Mouse (Mus musculus) lung, embryonic 16.5 days (tissue): Measurements from ENCODE around the gene Serpinf1. TPM values are rescaled to one million over a fixed set of nuclear protein-coding genes. Genes with fewer than 3 reads are reported as not detected.

Experiments
- ATAC-seq: fragments of 200-750 bp; cut with Nextera tagmentation; 2 replicates; pipeline ENCODE4 v1.8.0; 2017; ENCODE audit warnings: low read depth, mild to moderate bottlenecking, moderate library complexity
- H3K27ac ChIP-seq: fragments of 300-500 bp; sonication (generic); 2 replicates; pipeline ENCODE4 v1.5.1; 2014; ENCODE audit warnings: mild to moderate bottlenecking, control low read depth, low read length
- H3K27me3 ChIP-seq: fragments of 300-500 bp; sonication (generic); 2 replicates; pipeline ENCODE4 v1.6.1; 2014; ENCODE audit warnings: low read depth, low read length, mixed read lengths; ENCODE audit not compliant: control insufficient read depth, insufficient read depth
- H3K36me3 ChIP-seq: fragments of 300-500 bp; sonication (generic); 2 replicates; pipeline ENCODE4 v1.6.1; 2014; ENCODE audit warnings: low read length; ENCODE audit not compliant: control insufficient read depth, insufficient read depth
- H3K4me1 ChIP-seq: fragments of 300-500 bp; sonication (generic); replicated peaks from 2 replicates; pipeline ENCODE4 v1.6.1; 2014; ENCODE audit warnings: low read length, mixed read lengths; ENCODE audit not compliant: control insufficient read depth, insufficient read depth
- H3K4me2 ChIP-seq: fragments of 300-500 bp; sonication (generic); 2 replicates; pipeline ENCODE4 v1.6.1; 2014; ENCODE audit warnings: low read depth, low read length, control low read depth
- H3K4me3 ChIP-seq: fragments of 300-500 bp; sonication (generic); 2 replicates; pipeline ENCODE4 v1.5.1; 2014; ENCODE audit warnings: mild to moderate bottlenecking, low read length, control low read depth
- H3K9ac ChIP-seq: fragments of 300-500 bp; sonication (generic); 2 replicates; pipeline ENCODE4 v1.6.1; 2014; ENCODE audit warnings: low read length, control low read depth
- H3K9me3 ChIP-seq: fragments of 300-500 bp; sonication (generic); 2 replicates; pipeline ENCODE4 v1.6.1; 2016; ENCODE audit warnings: low read length; ENCODE audit not compliant: control insufficient read depth
- WGBS: fragments of 180-500 bp; shearing (Covaris S2); extraction: QIAGEN DNeasy Blood & Tissue Kit; methylation state at CpG from one replicate; pipeline ENCODE4 v1.1.7; 2014; 5-methylcytosine and 5-hydroxymethylcytosine counted together
- polyA plus RNA-seq: library from polyadenylated mRNA; unstranded; fragments of >200 nt; fragmentation: Nextera tagmentation; extraction: Ambion mirVana; gene quantifications from 2 replicates; pipeline ENCODE4 v1.2.1, GENCODE M21; 2015

Serpinf1 gene
- polyA plus RNA-seq, 1 experiment from 2014 or later: 61.3 TPM

DNA sequence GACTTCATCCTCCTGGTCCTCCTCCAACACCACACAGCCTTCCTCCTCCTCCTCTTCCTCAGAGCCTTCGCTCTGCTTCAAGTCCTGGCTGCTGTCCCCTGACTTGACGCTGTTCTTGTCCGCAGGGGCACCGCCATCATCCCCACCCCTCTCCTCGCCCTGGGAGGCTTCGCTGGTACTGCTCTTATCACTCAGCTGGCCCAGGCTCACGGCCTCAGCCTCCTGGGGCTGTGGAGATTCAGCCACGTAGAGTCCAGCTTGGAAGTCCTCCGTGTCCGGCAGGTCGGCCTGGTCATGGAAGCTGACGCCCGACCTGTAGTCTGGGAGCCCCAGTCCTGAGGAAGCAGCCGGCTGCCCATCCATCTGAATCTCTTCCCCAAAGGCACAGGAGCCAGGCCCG lies 28.4 kb upstream of the Serpinf1 start:
- Histone ChIP-seq H3K36me3 (peaks cover 5% of the 10 kb centered on the region; the same call in 1 of the 2 replicates), H3K27ac (no peak overlapping the region), H3K4me1 (peaks cover 16% of the 10 kb centered on the region), H3K9ac (no peak overlapping the region), H3K4me3 (no peak overlapping the region), H3K4me2 (no peak overlapping the region), H3K27me3 (no peaks in the 10 kb centered on the region), H3K9me3 (no peaks in the 10 kb centered on the region)
- WGBS: 82% methylated on average over 15 of the region's 15 CpGs
- ATAC-seq: no peak

DNA sequence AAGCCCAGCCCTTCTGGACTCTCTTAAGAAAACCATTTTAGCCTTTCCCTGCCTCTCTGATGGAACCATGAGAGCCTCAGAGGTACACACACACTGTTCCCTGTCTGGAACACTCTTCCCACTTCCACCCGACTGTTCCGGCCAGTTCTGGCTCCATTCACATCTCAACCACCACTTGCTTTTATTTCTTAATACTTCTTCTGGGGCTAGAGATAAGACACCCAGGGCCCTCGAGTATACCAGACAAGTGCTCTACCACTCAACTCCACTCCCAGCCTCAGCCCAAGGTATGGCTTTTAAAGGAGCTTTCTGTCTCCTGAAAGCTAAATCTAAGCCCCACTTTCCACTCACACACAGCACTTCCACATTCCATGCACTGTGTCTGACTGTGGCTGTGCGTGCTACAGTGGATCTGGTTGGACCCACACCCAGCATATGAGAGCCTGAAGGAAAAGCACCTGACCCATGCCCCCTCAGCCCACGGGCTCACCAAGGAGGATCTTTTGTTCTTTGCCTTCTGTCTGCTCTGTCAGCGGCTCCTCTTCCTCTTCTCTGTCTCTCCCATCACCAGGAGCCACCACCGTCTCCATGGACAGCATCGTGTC lies 27.9 kb upstream of the Serpinf1 start:
- H3K4me2 ChIP-seq: no peak overlapping the region
- H3K9me3 ChIP-seq: no peaks in the 10 kb centered on the region
- peaks cover 5% of the 10 kb centered on the region; the same call in 1 of the 2 replicates for H3K36me3 ChIP-seq
- H3K4me1 ChIP-seq: peaks cover 16% of the 10 kb centered on the region
- WGBS: 67% methylated on average over 8 of the region's 8 CpGs
- no peak overlapping the region for H3K9ac ChIP-seq
- H3K27me3 ChIP-seq: no peaks in the 10 kb centered on the region
- no peak overlapping the region for H3K4me3 ChIP-seq
- no peak; the same call in 1 of the 2 replicates for ATAC-seq
- H3K27ac ChIP-seq: no peak overlapping the region

DNA sequence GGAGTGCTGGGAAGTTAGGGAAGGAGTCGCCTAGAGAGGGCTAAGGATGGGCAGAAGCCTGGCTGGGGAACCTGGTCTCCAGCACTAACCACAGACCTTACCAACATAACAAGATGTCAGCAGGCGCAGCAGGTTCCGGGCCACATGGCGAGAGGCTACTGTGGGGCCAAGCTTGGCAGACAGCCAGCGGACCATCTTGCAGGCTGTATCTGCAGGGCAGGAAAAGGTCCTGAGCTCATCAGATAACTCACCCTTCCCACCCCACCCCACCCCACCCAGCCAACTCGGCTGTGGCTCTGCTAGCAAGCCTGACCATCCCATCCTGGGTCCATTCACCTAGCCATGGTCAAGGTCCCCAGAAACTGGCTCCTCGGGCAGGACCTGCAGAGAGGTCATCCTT lies 27.2 kb upstream of the Serpinf1 start:
- Histone ChIP-seq H3K36me3 (peaks cover 5% of the 10 kb centered on the region; the same call in 1 of the 2 replicates), H3K9me3 (no peaks in the 10 kb centered on the region), H3K4me2 (no peak overlapping the region), H3K27ac (no peak overlapping the region), H3K27me3 (no peaks in the 10 kb centered on the region), H3K4me3 (no peak overlapping the region), H3K4me1 (peaks cover 9% of the 10 kb centered on the region), H3K9ac (no peak overlapping the region)
- no peak for ATAC-seq
- WGBS: 65% methylated on average over 7 of the region's 7 CpGs

DNA sequence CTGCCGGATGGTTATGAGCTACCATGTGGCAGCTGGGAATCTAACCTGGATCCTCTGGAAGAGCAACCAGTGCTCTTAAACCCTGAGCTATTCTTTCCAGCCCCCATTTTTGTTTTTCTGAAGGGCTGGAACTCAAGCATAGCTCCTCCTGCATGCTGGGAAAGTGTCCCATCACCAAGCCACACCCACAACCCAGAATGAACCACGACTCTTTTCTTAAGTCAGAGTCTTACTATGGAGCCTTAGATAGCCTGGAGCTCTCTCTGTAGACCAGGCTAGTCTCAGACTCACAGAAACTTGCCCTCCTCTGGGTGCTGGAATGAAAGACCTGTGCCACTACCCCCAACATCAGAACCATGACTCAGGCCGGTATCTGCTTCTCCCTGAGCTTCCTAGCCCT lies 26.1 kb upstream of the Serpinf1 start:
- peaks cover 5% of the 10 kb centered on the region; the same call in 1 of the 2 replicates for H3K36me3 ChIP-seq
- H3K27me3 ChIP-seq: no peaks in the 10 kb centered on the region
- WGBS: 62% methylated on average over 3 of the region's 3 CpGs
- H3K4me2 ChIP-seq: no peak overlapping the region
- peaks cover 5% of the 10 kb centered on the region for H3K4me1 ChIP-seq
- no peaks in the 10 kb centered on the region for H3K9me3 ChIP-seq
- H3K27ac ChIP-seq: no peak overlapping the region
- ATAC-seq: no peak
- H3K4me3 ChIP-seq: no peak overlapping the region
- no peak overlapping the region for H3K9ac ChIP-seq

DNA sequence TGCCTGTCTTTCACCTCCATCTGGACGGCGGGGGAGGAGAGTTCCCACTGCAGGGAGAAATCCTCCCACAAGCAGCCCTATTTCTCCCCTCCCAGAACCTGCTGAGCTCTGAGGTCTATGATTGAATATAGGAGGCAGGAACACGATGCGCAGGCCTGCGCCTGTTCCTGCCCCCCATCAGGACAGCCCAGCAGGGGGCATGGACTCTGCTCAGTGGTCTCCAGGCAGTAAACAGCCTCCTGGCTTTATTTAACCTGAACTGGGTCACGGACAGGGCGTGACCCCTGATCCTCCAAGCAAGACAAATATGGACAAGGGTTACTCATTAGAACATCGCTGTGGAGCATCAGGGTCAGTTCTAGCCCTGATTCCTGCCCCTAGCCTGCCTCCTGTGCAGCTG lies 21.2 kb upstream of the Serpinf1 start:
- no peak overlapping the region for H3K4me2 ChIP-seq
- H3K27me3 ChIP-seq: no peaks in the 10 kb centered on the region
- H3K4me3 ChIP-seq: no peak overlapping the region
- no peaks in the 10 kb centered on the region for H3K4me1 ChIP-seq
- H3K9ac ChIP-seq: no peak overlapping the region
- 59% methylated on average over 8 of the region's 8 CpGs for WGBS
- H3K27ac ChIP-seq: no peak overlapping the region
- no peak for ATAC-seq
- H3K36me3 ChIP-seq: peaks cover 3% of the 10 kb centered on the region; the same call in 1 of the 2 replicates
- H3K9me3 ChIP-seq: no peaks in the 10 kb centered on the region

DNA sequence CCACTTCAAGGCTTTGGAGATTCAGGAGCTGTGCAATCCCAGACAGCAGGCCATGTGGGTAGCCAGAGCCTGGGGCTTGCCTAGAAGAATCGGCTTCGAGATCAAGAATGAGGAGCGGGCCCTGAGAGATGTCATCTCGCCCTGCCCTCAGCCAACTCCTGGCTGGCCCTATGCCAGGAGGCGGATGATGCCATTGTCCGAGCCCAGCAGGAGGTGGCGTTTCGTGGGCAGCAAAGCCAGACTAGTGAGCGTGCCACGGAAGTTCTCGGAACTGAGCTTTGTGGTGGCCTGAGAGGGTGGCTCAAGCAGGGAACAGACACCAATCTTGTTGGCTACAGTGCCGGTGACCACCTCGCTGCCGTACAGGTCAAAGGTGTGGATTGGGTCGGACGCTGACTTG lies 19.1 kb upstream of the Serpinf1 start:
- WGBS: 85% methylated on average over 16 of the region's 16 CpGs
- Histone ChIP-seq H3K27me3 (no peaks in the 10 kb centered on the region), H3K36me3 (no peaks in the 10 kb centered on the region), H3K4me1 (no peaks in the 10 kb centered on the region), H3K9ac (no peak overlapping the region), H3K4me3 (no peak overlapping the region), H3K9me3 (no peaks in the 10 kb centered on the region), H3K27ac (no peak overlapping the region), H3K4me2 (no peak overlapping the region)
- ATAC-seq: no peak

DNA sequence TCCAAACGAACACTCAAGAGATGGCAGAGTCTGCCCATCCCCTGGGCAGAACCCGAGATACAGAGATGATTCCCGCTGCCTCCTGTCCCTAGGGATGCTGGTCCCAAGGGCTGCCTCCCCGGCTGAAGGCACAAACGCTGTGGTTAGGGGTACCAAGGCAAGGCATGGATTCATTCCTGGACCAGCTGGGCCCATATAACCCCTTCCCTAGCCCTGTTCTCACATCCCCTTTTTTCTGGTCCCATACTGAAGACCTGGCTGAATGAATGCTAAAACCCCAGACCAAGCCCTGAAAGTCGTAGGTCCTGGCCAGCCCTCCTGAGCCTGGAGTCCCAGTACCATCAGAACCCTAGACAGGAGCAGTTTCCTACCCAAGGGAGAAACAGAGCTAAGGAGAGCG lies 18.5 kb upstream of the Serpinf1 start:
- Histone ChIP-seq H3K4me3 (no peak overlapping the region), H3K4me1 (no peaks in the 10 kb centered on the region), H3K4me2 (no peak overlapping the region), H3K9ac (no peak overlapping the region), H3K9me3 (no peaks in the 10 kb centered on the region), H3K27ac (no peak overlapping the region), H3K27me3 (no peaks in the 10 kb centered on the region), H3K36me3 (no peaks in the 10 kb centered on the region)
- WGBS: 79% methylated on average over 7 of the region's 7 CpGs
- no peak for ATAC-seq

DNA sequence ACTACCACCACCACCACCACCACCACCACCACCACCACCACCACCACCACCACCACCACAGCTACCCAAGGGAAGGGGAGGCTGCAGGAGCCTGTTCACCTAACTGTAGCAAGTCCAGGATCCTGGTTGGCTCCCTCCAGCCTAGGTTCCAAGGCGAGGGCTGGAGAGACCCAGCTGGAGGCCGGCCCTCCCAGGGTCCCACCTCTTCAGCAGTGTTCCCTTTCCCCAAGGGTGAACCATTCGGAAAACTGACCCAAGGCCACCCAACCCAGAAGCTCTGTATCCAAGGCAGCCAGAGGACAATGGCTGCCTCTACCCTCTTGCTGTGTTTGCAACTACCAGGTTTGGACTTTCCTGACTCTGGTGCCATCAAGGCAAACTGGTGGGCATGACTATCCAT lies 17.4 kb upstream of the Serpinf1 start:
- ATAC-seq: no peak
- H3K27ac ChIP-seq: no peak overlapping the region
- no peaks in the 10 kb centered on the region for H3K9me3 ChIP-seq
- no peaks in the 10 kb centered on the region for H3K4me1 ChIP-seq
- no peaks in the 10 kb centered on the region for H3K27me3 ChIP-seq
- WGBS: 85% methylated on average over 3 of the region's 3 CpGs
- no peak overlapping the region for H3K9ac ChIP-seq
- no peak overlapping the region for H3K4me3 ChIP-seq
- no peak overlapping the region for H3K4me2 ChIP-seq
- H3K36me3 ChIP-seq: no peaks in the 10 kb centered on the region

DNA sequence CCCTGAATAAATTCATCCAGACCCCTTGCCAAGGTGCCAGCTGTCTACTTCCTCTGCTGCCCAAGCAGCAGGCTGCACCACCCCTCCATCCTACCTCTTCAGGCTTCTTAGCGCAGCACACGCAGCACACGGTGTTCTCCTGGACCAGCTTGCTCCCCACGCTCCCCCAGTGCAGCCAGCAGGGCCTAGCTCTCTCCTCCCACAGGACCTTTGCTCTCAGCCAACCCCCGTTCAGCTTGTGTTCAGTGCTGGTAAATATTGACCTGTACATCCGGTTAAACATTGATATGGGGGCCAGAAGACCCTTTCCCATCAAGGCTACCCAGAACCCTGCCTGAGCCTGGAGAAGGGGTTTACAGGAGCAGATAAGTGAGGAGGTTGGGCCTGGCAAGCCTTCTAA lies 16.9 kb upstream of the Serpinf1 start, which contains the start of gene Serpinf2:
TSS of gene Serpinf2 (minus strand) at position 229 of the 400 bp plus-strand sequence.
- no peak for ATAC-seq
- Histone ChIP-seq H3K27me3 (no peaks in the 10 kb centered on the region), H3K4me2 (no peak within 1 kb of the TSS), H3K27ac (no peak within 1 kb of the TSS), H3K4me3 (no peak within 1 kb of the TSS), H3K4me1 (no peaks in the 10 kb centered on the region), H3K36me3 (no peaks in the 10 kb centered on the region), H3K9me3 (no peaks in the 10 kb centered on the region), H3K9ac (no peak within 1 kb of the TSS)
- WGBS: 61% methylated on average over 6 of the region's 6 CpGs

DNA sequence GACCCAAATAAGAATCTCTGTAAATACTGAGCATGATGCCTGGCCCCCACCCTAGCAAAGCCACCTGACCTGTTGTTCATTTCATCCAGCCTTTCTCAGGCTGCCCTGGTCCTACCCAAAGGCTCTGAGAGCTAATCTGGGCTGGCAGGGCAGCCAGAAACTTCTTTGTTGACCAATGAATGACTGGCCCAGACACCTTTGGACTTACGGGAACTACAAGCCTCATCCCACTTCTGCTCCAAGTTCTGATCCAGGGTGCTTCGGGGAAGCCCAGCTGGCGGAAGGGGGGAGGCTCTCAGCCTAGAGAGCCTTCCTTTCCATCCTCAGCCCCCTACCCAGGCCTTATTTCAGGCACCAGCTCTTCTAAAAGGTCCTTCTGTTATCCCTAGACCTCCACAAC lies 16.3 kb upstream of the Serpinf1 start:
- Histone ChIP-seq H3K4me3 (no peak overlapping the region), H3K4me2 (no peak overlapping the region), H3K36me3 (no peaks in the 10 kb centered on the region), H3K27me3 (no peaks in the 10 kb centered on the region), H3K9ac (no peak overlapping the region), H3K9me3 (no peaks in the 10 kb centered on the region), H3K4me1 (no peaks in the 10 kb centered on the region), H3K27ac (no peak overlapping the region)
- no peak for ATAC-seq
- WGBS: 90% methylated on average over 3 of the region's 3 CpGs
